Mouse (Mus musculus) kidney, postnatal 4 days (tissue): ENCODE results near the gene Ddx59.

ENCODE experiments used
- DNase-seq, 2 experiments: peaks; one replicate each; pipeline ENCODE4 v3.0.0; 2021; ENCODE audit warnings: mixed read lengths in 2 of 2

Gene Ddx59

GRCm38 (mm10) chr1:136450206-136450605 lies 35.1 kb downstream of the Ddx59 start:
- no peak for DNase-seq

- DNase-seq = no peak
These were observed 37.4 kb downstream of the Ddx59 start for GRCm38 (mm10) chr1:136452421-136452820.

GRCm38 (mm10) chr1:136455756-136456585 lies 40.9 kb downstream of the Ddx59 start:
- DNase-seq = no peak

- no peak for DNase-seq
These were observed 41.7 kb downstream of the Ddx59 start for GRCm38 (mm10) chr1:136456741-136457140.

DNA sequence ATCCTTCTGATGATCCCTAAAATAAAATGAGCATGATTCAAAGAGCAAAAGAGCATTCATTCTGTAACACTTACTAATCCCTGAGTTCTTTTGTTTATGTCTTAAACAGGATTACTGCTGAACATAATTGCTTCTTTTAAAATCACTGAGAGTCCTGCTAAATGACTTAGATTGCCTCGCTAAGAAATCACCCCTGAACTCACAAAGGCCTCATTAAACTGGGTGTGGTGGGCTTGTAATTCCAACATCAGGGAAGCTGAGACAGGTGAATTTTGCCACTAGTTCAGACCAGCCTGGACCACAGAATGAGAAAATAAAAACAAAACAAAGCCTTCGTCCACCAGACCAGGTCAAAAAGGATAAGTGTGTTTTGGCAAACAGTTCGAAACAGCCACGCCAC lies 42.3 kb downstream of the Ddx59 start:
- no peak for DNase-seq

DNA sequence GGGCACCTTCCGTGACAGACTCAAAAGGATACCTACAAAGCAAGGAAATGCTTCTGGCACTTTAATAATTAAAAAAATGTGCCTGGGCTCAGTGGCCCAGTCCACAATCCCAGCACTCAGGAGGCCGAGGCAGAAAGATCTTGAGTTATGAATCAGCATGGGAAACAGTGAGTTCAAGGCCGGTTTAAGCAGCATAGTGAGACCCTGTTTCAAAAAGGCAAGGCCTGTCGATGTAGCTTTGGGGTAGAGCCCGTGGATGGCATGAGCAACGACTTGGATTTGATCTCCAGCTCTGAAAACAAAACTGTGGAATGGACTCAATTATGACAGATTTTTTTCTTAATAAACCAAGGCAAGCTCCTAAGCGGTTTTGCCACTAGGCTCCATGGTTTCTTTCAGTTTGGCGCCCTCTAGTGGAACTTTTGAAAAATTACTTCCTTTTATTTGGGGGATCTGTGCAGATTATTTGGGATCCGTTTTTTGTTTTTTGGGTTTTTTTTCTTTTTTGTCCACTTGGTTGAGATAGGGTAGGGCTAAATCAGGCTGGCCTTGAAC lies 43.7 kb downstream of the Ddx59 start:
- peak in 1 of 2 experiments; percentile 19 for DNase-seq

GRCm38 (mm10) chr1:136462443-136462842 lies 47.4 kb downstream of the Ddx59 start:
- no peak for DNase-seq

GRCm38 (mm10) chr1:136465168-136465567 lies 50.1 kb downstream of the Ddx59 start:
- no peak for DNase-seq

DNA sequence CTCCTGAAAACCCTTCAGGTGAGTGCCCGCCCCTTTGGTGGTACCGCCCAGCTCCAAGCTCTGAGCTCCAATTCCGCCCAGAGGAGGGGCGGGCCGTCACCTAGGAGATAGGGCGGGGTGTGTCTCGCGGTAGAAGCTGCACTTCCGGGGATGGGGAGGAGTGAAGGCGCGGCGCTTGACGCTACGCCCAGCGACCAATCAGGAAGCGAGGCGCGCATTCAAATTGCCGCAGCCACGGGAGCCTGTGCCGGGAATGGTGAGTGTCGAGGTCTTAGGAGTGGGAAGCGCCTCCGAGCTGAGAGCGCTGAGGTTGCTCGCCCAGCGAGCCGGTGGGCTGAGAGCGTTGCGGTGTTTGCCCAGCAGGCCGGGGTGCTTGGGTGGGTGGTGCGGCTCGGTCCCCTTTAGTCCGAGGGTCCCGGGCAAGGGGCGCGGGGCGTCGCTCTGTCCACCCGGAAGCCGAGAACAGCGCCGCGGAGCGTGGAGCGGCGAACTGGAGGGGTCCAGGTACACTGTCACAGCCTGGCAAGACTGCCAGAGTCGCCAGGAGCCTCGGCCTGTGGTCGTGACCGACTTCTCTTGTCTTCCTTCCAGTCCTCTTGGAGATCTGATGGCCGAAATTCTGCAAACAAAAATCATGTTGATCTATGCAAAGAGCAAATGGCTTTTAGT lies 51.2 kb downstream of the Ddx59 start, which contains the start of gene Kif14:
Gene Kif14, plus strand, starts transcription at position 201 of the 669 bp plus-strand sequence.
- peak; percentile 97 to 98 for DNase-seq

GRCm38 (mm10) chr1:136469408-136469807 lies 54.3 kb downstream of the Ddx59 start:
- no peak for DNase-seq

- no peak for DNase-seq
These were observed 55.4 kb downstream of the Ddx59 start for GRCm38 (mm10) chr1:136470471-136470870.
